Mouse (Mus musculus): Measurements from ENCODE around the gene Sumo2.

Gene Sumo2

GRCm38 (mm10) chr11:115518693-115519092 is 17.4 kb downstream of the Sumo2 start:
- WGBS, result 36% methylated on average over 9 of the region's 9 CpGs

- 71% methylated on average over 5 of the region's 5 CpGs for WGBS
Observed at GRCm38 (mm10) chr11:115516942-115517341, 19.1 kb downstream of the Sumo2 start.

GRCm38 (mm10) chr11:115515021-115515420 is 21.1 kb downstream of the Sumo2 start:
- 65% methylated on average over 6 of the region's 6 CpGs for WGBS

GRCm38 (mm10) chr11:115514238-115514663 is 21.8 kb downstream of the Sumo2 start, which contains the start of gene Jpt1:
Jpt1 (minus strand) TSS chr11:115514387.
- under 1% methylated on average over 24 of the region's 24 CpGs for WGBS

- under 1% methylated on average over 57 of the region's 57 CpGs for WGBS
Observed at GRCm38 (mm10) chr11:115513271-115514237, 22.5 kb downstream of the Sumo2 start.

- 25% methylated on average over 8 of the region's 8 CpGs for WGBS
Observed at GRCm38 (mm10) chr11:115512407-115513183, 23.5 kb downstream of the Sumo2 start.

- WGBS, result 29% methylated on average over 3 of the region's 3 CpGs
Observed at GRCm38 (mm10) chr11:115512004-115512403, 24.1 kb downstream of the Sumo2 start.

GRCm38 (mm10) chr11:115511121-115511520 is 25.0 kb downstream of the Sumo2 start:
- WGBS, result 74% methylated on average over 2 of the region's 2 CpGs

GRCm38 (mm10) chr11:115510507-115510888 is 25.6 kb downstream of the Sumo2 start:
- WGBS, result 67% methylated on average over 5 of the region's 5 CpGs

- WGBS, result 32% methylated on average over 6 of the region's 6 CpGs
Observed at GRCm38 (mm10) chr11:115509773-115510506, 26.1 kb downstream of the Sumo2 start.

- 83% methylated on average over 2 of the region's 2 CpGs for WGBS
Observed at GRCm38 (mm10) chr11:115508061-115508460, 28.0 kb downstream of the Sumo2 start.

- 68% methylated on average over 3 of the region's 3 CpGs for WGBS
Observed at GRCm38 (mm10) chr11:115506586-115506985, 29.5 kb downstream of the Sumo2 start.

- WGBS, result 96% methylated on average over 6 of the region's 6 CpGs
Observed at GRCm38 (mm10) chr11:115502636-115503035, 33.4 kb downstream of the Sumo2 start.

- WGBS, result 86% methylated on average over 9 of the region's 9 CpGs
Observed at GRCm38 (mm10) chr11:115496559-115496958, 39.5 kb downstream of the Sumo2 start.

- 30% methylated on average over 6 of the region's 6 CpGs for WGBS
Observed at GRCm38 (mm10) chr11:115492387-115492786, 43.7 kb downstream of the Sumo2 start.

GRCm38 (mm10) chr11:115491356-115492083 is 44.6 kb downstream of the Sumo2 start, which contains the start of gene Nt5c:
Nt5c (minus strand) TSS chr11:115491862.
- WGBS, result 1% methylated on average over 43 of the region's 43 CpGs

- WGBS, result 23% methylated on average over 25 of the region's 25 CpGs
Observed at GRCm38 (mm10) chr11:115490441-115491355, 45.4 kb downstream of the Sumo2 start.

- WGBS, result 84% methylated on average over 19 of the region's 19 CpGs
Observed at GRCm38 (mm10) chr11:115488551-115489104, 47.4 kb downstream of the Sumo2 start.

- WGBS, result 59% methylated on average over 12 of the region's 12 CpGs
Observed at GRCm38 (mm10) chr11:115485155-115485554, 50.9 kb downstream of the Sumo2 start.

Measured in cerebral cortex, adult 2 months (tissue).